Mouse (Mus musculus): ENCODE data around the gene Dnmt3l. TPM values are rescaled to one million over a fixed set of nuclear protein-coding genes. Genes with fewer than 3 reads are reported as not detected.

The Dnmt3l gene
- polyA plus RNA-seq, 2 experiments, result 0.15 TPM; not detected in 1

DNA sequence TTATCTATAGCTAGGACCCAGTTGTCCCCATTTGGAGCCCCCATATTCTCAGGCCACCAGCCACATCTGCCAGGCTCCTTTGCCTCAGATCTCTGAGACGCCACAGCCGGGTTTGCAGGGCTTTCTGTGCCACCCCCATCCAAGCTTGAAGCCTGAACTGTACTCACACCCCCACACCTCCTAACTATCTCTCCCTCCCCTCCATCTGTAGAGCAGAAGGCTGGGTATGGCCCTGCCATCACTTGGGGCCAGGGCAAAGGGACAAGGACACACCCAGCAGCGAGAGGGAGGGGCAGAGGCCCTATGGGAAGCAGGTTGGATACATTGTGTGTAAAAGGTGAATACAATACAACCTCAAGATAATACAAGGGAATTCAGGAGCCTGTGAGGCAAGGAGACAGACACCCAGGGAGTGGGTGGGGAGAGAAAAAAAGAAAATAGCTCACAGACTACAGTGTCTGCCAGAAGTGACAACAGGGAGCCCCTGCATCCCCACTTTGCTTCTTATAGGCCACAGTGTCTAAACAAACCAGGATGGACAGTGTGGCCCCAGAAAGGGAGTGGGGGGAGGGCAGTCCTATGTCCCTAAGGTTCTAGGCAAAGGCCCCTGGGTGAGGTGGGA lies 37.2 kb upstream of the Dnmt3l start:
- Histone ChIP-seq H3K36me3 (ENCODE audit: control insufficient read depth, insufficient read depth, low read length) (peaks cover 47% of the 10 kb centered on the region), H3K27ac (replicated peaks; ENCODE audit: low read depth, low read length) (no peak overlapping the region), H3K4me1 (ENCODE audit: control insufficient read depth, insufficient read depth, low read length) (peaks cover 21% of the 10 kb centered on the region), H3K4me3 (replicated peaks; ENCODE audit: low read length) (no peak overlapping the region), H3K9me3 (ENCODE audit: control insufficient read depth, low read length) (no peaks in the 10 kb centered on the region), H3K4me2 (replicated peaks; ENCODE audit: low read depth, low read length, severe bottlenecking) (no peak overlapping the region), H3K9ac (ENCODE audit: low read depth, low read length, severe bottlenecking) (no peak overlapping the region), H3K27me3 (ENCODE audit: control insufficient read depth, insufficient read depth, low read length) (no peaks in the 10 kb centered on the region)
- WGBS, result 86% methylated on average over 3 of the region's 3 CpGs
- no peak for TF ChIP-seq POLR2A (IDR thresholded peaks at IDR 0.05; ENCODE audit: borderline replicate concordance, extremely low read depth, insufficient read depth, insufficient read length)
- ATAC-seq (ENCODE audit: low FRiP score, low read depth), result no peak
- DNase-seq (ENCODE audit: low spot score), result no peak

DNA sequence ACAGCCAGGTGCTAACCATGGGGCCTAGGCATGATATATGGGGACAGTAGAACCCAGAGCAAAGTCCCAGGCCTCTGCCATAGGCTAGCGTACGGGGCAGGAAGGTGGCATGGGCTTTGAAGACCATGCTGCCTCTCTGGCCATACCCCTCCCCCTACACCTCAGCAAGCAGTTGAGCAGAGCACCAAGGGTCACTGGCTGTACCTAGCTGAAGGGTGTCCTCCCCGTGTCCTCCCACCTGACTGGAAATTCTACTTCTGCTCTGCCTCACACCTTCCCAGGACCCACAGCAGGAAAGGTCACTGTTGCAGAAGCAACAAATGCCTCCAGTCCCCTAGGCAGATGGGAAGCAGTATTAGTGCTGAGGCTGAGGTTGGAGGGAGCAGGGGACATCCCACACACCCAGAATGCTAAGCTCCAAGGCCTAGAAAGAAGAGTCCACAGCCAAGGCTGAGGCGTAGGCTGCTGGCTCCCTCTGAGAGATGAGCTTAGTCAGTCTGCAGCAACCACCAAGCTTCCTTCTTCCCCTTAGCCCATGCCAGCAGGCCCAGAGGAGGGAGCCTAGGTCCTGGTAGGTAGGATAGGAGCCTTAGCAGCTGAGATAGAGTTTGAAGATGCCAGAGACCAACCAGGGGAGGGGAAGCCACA lies 35.8 kb upstream of the Dnmt3l start:
- ATAC-seq (ENCODE audit: low FRiP score, low read depth), result no peak
- Histone ChIP-seq H3K27me3 (ENCODE audit: control insufficient read depth, insufficient read depth, low read length) (no peaks in the 10 kb centered on the region), H3K4me2 (replicated peaks; ENCODE audit: low read depth, low read length, severe bottlenecking) (no peak overlapping the region), H3K4me1 (ENCODE audit: control insufficient read depth, insufficient read depth, low read length) (peaks cover 23% of the 10 kb centered on the region), H3K36me3 (ENCODE audit: control insufficient read depth, insufficient read depth, low read length) (peaks cover 34% of the 10 kb centered on the region), H3K4me3 (replicated peaks; ENCODE audit: low read length) (no peak overlapping the region), H3K27ac (replicated peaks; ENCODE audit: low read depth, low read length) (no peak overlapping the region), H3K9me3 (ENCODE audit: control insufficient read depth, low read length) (no peaks in the 10 kb centered on the region), H3K9ac (ENCODE audit: low read depth, low read length, severe bottlenecking) (no peak overlapping the region)
- TF ChIP-seq POLR2A (IDR thresholded peaks at IDR 0.05; ENCODE audit: borderline replicate concordance, extremely low read depth, insufficient read depth, insufficient read length), result no peak
- no peak for DNase-seq (ENCODE audit: low spot score)
- 90% methylated on average over 4 of the region's 4 CpGs for WGBS

DNA sequence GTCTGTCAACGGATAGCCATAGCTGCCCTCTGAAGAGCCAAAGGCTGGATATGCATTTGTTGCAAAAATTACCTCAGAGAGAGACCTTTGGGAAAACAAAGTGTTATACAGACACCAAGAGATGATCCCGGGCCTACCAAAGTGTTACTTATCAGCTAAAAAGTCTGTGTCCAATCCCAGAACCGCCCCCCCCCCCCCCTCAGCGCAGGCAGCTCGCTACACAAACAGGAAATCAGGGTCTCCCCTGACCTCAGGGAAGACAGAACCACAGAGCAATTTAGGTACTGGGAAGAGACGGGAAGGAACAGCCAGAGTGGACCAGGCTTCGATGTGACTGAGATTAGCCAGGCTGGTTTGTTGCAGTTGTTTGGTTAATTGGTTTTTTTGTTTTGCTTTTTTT lies 34.5 kb upstream of the Dnmt3l start:
- no peak for TF ChIP-seq POLR2A (IDR thresholded peaks at IDR 0.05; ENCODE audit: borderline replicate concordance, extremely low read depth, insufficient read depth, insufficient read length)
- Histone ChIP-seq H3K27me3 (ENCODE audit: control insufficient read depth, insufficient read depth, low read length) (no peaks in the 10 kb centered on the region), H3K27ac (replicated peaks; ENCODE audit: low read depth, low read length) (no peak overlapping the region), H3K9me3 (ENCODE audit: control insufficient read depth, low read length) (no peaks in the 10 kb centered on the region), H3K4me3 (replicated peaks; ENCODE audit: low read length) (0 out of 2 replicates have a peak overlapping the region, but pooled peaks have one; percentile 86), H3K9ac (ENCODE audit: low read depth, low read length, severe bottlenecking) (peak overlapping the region; percentile 85), H3K4me1 (ENCODE audit: control insufficient read depth, insufficient read depth, low read length) (peaks cover 23% of the 10 kb centered on the region), H3K4me2 (replicated peaks; ENCODE audit: low read depth, low read length, severe bottlenecking) (peak overlapping the region; percentile 71), H3K36me3 (ENCODE audit: control insufficient read depth, insufficient read depth, low read length) (peaks cover 21% of the 10 kb centered on the region)
- DNase-seq (ENCODE audit: low spot score) (no peak), ATAC-seq (ENCODE audit: low FRiP score, low read depth) (no peak)
- 33% methylated on average over 6 of the region's 7 CpGs for WGBS

DNA sequence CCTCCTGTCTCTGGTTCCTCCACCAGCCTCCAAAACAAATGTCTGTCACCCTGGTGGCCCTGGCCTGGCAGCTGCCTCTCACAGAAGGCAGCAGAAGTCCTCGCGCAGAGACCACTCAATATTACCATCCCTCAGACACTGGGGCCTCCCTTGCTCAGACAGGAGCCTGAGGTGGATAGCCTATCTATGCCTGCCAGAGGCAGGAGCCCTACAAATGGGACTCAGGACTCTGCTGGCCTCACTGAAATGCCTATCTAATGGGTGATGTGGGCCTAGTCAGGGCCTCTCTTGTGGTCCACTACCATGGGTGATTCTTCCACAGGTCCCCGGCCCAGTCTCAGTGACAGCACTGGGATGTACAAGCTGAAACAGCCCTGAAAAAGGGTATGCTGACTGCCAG lies 33.6 kb upstream of the Dnmt3l start:
- 86% methylated on average over 3 of the region's 3 CpGs for WGBS
- ATAC-seq (ENCODE audit: low FRiP score, low read depth) (no peak), DNase-seq (ENCODE audit: low spot score) (no peak)
- no peak overlapping the region for H3K27ac ChIP-seq (replicated peaks; ENCODE audit: low read depth, low read length)
- no peaks in the 10 kb centered on the region for H3K27me3 ChIP-seq (ENCODE audit: control insufficient read depth, insufficient read depth, low read length)
- H3K4me1 ChIP-seq (ENCODE audit: control insufficient read depth, insufficient read depth, low read length), result peaks cover 23% of the 10 kb centered on the region
- H3K4me3 ChIP-seq (replicated peaks; ENCODE audit: low read length), result peak overlapping the region; percentile 86
- TF ChIP-seq POLR2A (IDR thresholded peaks at IDR 0.05; ENCODE audit: borderline replicate concordance, extremely low read depth, insufficient read depth, insufficient read length), result no peak
- H3K36me3 ChIP-seq (ENCODE audit: control insufficient read depth, insufficient read depth, low read length), result peaks cover 13% of the 10 kb centered on the region
- H3K9ac ChIP-seq (ENCODE audit: low read depth, low read length, severe bottlenecking), result peak overlapping the region; percentile 85
- no peaks in the 10 kb centered on the region for H3K9me3 ChIP-seq (ENCODE audit: control insufficient read depth, low read length)
- peak overlapping the region; percentile 71 for H3K4me2 ChIP-seq (replicated peaks; ENCODE audit: low read depth, low read length, severe bottlenecking)

DNA sequence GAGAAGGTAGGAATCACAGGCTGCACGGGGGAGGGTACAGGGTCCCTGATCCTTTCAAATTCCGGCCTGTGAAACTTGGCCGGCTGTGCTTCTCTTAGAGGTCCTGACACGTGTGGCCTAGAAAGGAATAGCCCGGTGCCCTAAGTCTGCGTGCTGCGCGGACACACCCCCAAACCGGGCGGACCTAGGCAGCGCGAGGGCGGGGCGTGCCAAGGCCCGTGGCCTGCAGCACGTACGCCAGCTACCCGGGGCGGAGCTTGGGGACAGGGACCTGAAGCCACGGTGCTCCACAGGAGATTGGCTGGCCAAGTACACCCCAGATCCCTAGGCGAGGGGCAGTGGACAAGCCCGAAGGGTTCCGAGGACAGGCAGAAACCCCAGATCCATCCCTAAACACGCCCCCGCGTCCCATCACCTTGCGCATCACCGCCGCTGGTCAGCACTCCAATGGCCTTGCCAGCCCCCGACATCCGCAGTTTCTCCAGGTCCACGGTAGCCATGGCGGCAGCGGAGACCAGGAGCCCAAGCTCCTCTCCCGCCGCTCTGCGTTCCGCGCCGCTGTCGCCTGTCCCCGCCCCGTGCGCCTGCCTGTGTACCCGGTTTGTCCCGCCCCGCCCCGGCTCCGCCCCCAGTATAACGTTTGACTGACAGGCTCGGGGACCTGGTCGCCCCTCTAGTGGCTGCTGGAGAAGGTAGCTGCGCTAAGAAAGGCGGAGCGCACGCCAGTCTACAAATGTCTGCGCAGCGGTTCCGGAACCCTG lies 32.4 kb upstream of the Dnmt3l start:
- Histone ChIP-seq H3K27me3 (ENCODE audit: control insufficient read depth, insufficient read depth, low read length) (no peaks in the 10 kb centered on the region), H3K4me3 (replicated peaks; ENCODE audit: low read length) (peak overlapping the region; percentile 86), H3K9me3 (ENCODE audit: control insufficient read depth, low read length) (no peaks in the 10 kb centered on the region), H3K27ac (replicated peaks; ENCODE audit: low read depth, low read length) (peak overlapping the region; percentile 96), H3K9ac (ENCODE audit: low read depth, low read length, severe bottlenecking) (peak overlapping the region; percentile 85), H3K4me2 (replicated peaks; ENCODE audit: low read depth, low read length, severe bottlenecking) (peak overlapping the region; percentile 71), H3K4me1 (ENCODE audit: control insufficient read depth, insufficient read depth, low read length) (peaks cover 23% of the 10 kb centered on the region), H3K36me3 (ENCODE audit: control insufficient read depth, insufficient read depth, low read length) (peaks cover 10% of the 10 kb centered on the region)
- ATAC-seq (ENCODE audit: low FRiP score, low read depth), result peak; percentile 96
- peak; percentile 91 for DNase-seq (ENCODE audit: low spot score)
- TF ChIP-seq POLR2A (IDR thresholded peaks at IDR 0.05; ENCODE audit: borderline replicate concordance, extremely low read depth, insufficient read depth, insufficient read length), result peak; percentile 77; the same call in 1 of the 2 replicates
- 0% methylated on average over 39 of the region's 59 CpGs for WGBS
